Mouse (Mus musculus): ENCODE results near the gene Optc. TPM values are rescaled to one million over a fixed set of nuclear protein-coding genes. Genes with fewer than 3 reads are reported as not detected.
A peak's percentile ranks its signal among the peaks of the same experiment; 100 is the strongest.

The Optc gene
- total RNA-seq, 2 experiments from 2014 or later, result 0.94 to 2.8 TPM

DNA sequence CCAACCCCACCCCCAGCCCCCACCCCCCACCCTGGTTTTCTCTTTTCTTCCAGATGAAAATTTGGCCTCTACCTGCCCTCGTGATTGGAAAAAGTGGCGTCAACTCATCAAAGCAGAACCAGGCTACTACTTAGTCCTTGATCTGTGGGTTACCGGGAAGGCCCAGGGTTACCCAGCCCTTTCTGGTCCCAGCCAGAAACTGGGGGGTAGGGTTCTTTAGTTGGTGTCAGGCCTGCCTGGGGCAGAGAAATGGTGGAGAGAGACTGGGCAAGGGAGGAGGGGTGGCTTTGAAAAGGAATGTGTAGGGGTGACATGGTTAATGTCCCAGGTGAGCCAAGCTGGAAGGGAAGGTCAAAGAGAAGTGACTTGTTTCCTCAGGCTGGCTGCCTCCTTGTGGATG lies 51.1 kb downstream of the Optc start:
- intact Hi-C loops (cut with DNase I), result no loop called here
- DNase-seq (ENCODE audit: low spot score in 2 of 2), result no peak

DNA sequence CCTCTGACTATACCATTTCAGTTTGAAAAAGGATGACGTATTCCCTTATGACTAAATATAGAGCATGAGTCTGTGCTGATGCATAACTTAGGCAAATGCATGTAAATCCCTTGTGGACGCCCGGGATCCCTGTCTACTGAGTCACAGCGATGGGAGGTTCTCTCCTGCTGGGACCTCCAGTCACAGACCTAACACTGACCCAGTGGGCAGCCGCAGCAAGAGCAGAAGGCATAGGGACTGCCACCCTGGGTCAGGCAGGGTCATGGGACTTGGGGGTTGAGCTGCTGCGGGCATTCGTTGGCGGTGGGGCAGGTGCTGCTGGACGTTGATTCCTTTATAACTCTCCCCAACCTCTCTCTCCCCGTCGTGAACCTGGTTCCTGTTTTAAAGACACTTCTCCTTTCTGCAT lies 51.7 kb downstream of the Optc start:
- DNase-seq (ENCODE audit: low spot score in 2 of 2), result peak; percentile 21 to 63

DNA sequence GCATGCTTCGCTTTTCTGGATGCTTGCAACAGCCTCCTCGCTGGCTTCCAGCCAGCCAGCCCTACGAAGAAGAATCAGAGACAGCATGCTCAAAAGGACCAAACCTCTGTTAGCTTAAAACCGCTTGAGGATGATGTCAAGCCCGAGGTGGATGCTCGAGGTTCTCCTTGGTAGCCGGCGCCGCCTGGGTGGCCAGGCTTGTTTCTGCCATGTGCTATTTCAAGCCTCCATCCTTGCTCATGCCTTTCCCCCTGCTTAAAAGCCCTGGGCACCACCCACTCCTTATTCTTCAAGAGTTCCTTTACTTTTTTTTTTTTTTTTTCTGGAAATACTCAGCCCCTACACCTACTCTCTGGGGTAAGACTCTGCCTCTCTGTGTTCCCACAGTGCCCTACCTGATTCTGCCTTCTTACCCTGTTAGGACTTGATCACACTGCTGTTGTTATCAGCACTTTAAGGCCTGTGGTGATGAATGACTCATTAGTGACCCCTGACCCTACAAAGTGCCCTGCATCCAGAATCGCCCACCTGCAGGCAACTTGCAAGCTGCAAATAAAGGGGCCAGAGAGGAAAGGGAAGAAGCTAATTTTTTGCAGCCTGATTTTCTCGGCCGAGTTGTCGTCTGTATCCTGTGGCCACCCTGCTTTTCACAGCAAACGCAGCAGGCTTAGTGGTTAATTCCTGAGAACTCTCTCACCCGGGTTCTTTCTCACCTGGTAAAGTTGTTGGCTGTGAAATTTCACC lies 52.4 kb downstream of the Optc start:
- DNase-seq (ENCODE audit: low spot score in 2 of 2), result peak; percentile 59 to 81
- intact Hi-C loops (cut with DNase I), result loop anchor here (2.0 kb wide), 1 partner anchor 27 kb away; no protein-coding TSS in a partner anchor

More for the DNA sequence above, 51.7 kb downstream of the Optc start:
- intact Hi-C loops (cut with DNase I), result no loop called here

DNA sequence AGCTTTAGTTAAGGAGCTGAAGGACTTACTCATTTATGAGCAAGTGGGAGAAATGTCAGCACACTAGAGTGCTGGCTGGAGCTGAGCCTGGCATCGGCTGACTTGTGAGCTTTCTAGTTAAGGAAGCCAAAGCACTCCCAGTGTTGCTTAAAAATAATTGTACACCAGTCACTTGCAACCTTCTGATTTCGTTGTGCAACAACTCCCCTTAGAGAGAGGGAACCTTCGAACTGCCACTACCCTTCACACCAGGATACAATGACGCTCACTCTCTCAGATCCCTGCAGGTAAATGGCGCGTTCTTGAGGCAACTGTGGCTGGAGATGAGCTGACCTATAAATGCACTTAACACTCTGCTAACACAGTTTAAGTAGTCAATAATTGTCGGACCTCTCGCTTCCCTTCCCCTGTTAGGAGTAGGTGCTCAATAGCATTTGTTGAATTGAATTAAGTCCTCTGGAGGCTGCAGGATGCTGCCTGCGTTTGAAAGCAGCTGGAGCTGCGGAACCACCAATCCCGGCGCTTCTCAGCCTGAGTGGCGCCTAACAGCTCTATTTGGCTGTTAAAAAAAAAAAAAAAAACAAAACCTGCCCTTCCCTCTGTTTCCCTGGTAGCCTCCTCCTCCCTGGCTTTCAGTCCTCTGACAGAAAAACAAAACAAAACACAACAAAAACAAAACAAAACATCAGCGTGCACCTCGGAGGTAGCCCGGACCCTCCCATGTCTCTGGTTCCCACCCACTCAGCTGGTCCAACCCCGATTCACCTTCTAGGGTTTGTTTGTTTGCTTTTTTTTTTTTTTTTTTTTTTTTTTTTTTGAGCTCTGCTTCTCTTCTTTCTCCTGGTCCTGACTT lies 53.2 kb downstream of the Optc start:
- peak; percentile 52 to 81 for DNase-seq (ENCODE audit: low spot score in 2 of 2)
- intact Hi-C loops (cut with DNase I), result loop anchor here (1.0 to 2.0 kb wide), 2 partner anchors 28 to 118 kb away; no protein-coding TSS in a partner anchor

Other genes starting within 250 kb of the Optc start
- gene Zbed6, start 247.1 kb downstream of the Optc start, total RNA-seq (2021), result 1 to 10 TPM; 4.8 to 9.0 TPM
- 10 to 100 TPM; 21.6 to 32.3 TPM for gene Gm38394, start 246.7 kb downstream of the Optc start, total RNA-seq (2021)
- gene Lax1, start 217.9 kb downstream of the Optc start, total RNA-seq (2021), result under 1 TPM; 0.16 to 0.41 TPM
- gene Atp2b4, start 107.0 kb downstream of the Optc start, total RNA-seq (2021), result 100 to 1,000 TPM; 201 to 257 TPM
- 1 to 10 TPM; 7.9 to 9.0 TPM for gene Prelp, start 13.4 kb upstream of the Optc start, total RNA-seq (2021)
- gene Fmod, start 129.3 kb upstream of the Optc start, total RNA-seq (2021), result 10 to 100 TPM; 17.0 to 22.0 TPM
- gene Btg2, start 171.1 kb upstream of the Optc start, total RNA-seq (2021), result 10 to 100 TPM; 15.1 to 29.0 TPM
- gene Chit1, start 203.2 kb upstream of the Optc start, total RNA-seq (2021), result not detected

Measured in left cerebral cortex, postnatal 25 days (tissue).